Mouse (Mus musculus): ENCODE measurements around the gene Socs1.

DNA sequence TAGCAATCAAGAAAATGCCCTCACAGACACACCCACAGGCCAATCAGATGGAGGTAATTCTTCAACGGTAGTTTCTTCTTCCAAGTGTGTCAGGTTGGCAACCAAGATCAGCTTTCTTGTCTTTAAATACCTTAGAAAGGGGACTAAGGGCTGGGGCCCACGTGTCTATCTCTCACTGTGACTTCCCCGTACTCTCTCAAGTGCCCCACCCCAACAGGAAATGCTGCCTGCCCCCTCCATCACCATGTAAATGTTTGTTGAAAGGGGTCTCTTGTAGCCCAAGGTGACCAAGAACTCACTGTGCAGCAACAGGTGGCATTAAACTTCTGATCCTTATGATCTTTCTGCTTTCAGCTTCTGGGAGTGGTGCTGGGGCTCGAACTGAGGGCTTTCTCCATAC, 28.4 kb upstream of the Socs1 start:
- no peak for TF ChIP-seq CTCF (conservative IDR thresholded peaks at IDR 0.05; ENCODE audit: low read length)
- TF ChIP-seq NANOG (IDR thresholded peaks at IDR 0.05; ENCODE audit: borderline replicate concordance, low read length) = no peak
- no peak for TF ChIP-seq POU5F1 (IDR thresholded peaks at IDR 0.05; ENCODE audit: borderline replicate concordance, low read length)

Data from E14TG2a.4 (cell line).